Mouse (Mus musculus): ENCODE data around the gene Agk. TPM values are rescaled to one million over a fixed set of nuclear protein-coding genes. Genes with fewer than 3 reads are reported as not detected.

Gene Agk
- polyA plus RNA-seq, 1 experiment from 2014 or later, result 72.2 TPM

DNA sequence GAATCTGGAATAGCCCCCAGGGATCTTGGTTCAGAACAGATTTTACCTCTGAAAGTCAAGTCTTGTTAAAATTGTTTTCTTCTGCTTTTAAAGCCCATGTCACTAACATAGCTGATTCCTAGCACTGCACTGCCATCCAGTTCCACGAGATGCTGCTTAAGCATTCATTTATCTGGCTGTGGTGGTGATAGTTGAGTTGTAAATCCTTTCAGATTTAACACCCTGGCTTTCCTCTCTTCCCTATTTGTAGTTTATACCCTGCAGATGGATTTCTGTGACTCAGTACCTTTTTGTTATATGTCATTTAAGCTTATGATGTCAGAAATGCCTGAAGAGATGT lies 22.8 kb downstream of the Agk start:
- no peak overlapping the region for H3K4me2 ChIP-seq (ENCODE audit: low read depth, low read length)
- H3K36me3 ChIP-seq (ENCODE audit: control insufficient read depth, insufficient read depth, low read length), result no peaks in the 10 kb centered on the region
- H3K27ac ChIP-seq (ENCODE audit: low read depth, low read length), result no peak overlapping the region
- no peaks in the 10 kb centered on the region for H3K9me3 ChIP-seq (ENCODE audit: control insufficient read depth, low read length)
- no peaks in the 10 kb centered on the region for H3K4me1 ChIP-seq (ENCODE audit: control insufficient read depth, insufficient read depth, low read length)
- H3K9ac ChIP-seq (replicated peaks; ENCODE audit: low read depth, low read length), result no peak overlapping the region
- H3K27me3 ChIP-seq (ENCODE audit: control insufficient read depth, insufficient read depth, low read length), result no peaks in the 10 kb centered on the region
- no peak overlapping the region for H3K4me3 ChIP-seq (ENCODE audit: low read depth, low read length)
- ATAC-seq (ENCODE audit: low read depth), result no peak
- WGBS, result 67% methylated on average over 1 of the region's 1 CpGs

DNA sequence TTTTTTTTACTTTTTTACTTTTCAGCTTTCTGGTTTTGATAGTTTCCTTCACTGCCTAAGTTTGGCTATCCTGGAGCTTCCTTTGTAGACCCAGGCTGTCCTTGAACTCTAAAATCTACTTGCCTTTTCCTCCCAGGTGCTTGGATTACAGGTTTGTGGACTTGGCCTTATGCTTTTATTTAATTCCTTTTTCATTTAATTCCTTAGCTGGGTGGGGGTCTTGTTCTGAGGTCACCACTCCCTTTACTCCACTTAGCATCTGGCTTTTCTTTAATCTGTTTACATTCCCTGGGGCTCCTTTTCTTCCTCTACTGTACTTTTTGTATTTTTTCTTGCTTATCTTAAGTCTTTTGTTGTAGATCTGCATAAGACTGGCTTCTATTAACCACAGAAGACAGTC lies 25.1 kb downstream of the Agk start:
- Histone ChIP-seq H3K4me3 (ENCODE audit: low read depth, low read length) (no peak overlapping the region), H3K27me3 (ENCODE audit: control insufficient read depth, insufficient read depth, low read length) (no peaks in the 10 kb centered on the region), H3K9ac (replicated peaks; ENCODE audit: low read depth, low read length) (no peak overlapping the region), H3K4me2 (ENCODE audit: low read depth, low read length) (no peak overlapping the region), H3K9me3 (ENCODE audit: control insufficient read depth, low read length) (no peaks in the 10 kb centered on the region), H3K27ac (ENCODE audit: low read depth, low read length) (no peak overlapping the region), H3K4me1 (ENCODE audit: control insufficient read depth, insufficient read depth, low read length) (no peaks in the 10 kb centered on the region), H3K36me3 (ENCODE audit: control insufficient read depth, insufficient read depth, low read length) (0 out of 2 replicates have a peak, but pooled peaks cover 6% of the 10 kb centered on the region)
- ATAC-seq (ENCODE audit: low read depth), result no peak

DNA sequence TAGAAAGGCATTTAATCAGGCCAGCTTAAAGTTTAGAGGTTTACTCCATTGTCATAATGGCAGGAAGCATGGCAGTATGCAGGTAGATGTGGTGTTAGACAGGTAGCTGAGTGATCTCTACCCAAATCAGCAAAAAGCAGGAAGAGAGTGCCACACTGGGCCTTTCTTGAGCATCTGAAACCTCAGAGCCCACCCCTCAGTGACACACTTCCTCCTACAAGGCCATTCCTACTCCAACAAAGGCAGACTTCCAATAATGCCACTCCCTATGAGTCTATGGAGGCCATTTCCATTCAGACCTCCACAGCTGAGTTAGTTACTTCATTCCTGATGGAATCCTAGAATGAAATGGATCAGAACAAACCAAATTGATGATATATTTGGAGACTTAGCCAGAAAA lies 25.9 kb downstream of the Agk start:
- Histone ChIP-seq H3K9me3 (ENCODE audit: control insufficient read depth, low read length) (no peaks in the 10 kb centered on the region), H3K9ac (replicated peaks; ENCODE audit: low read depth, low read length) (no peak overlapping the region), H3K27ac (ENCODE audit: low read depth, low read length) (no peak overlapping the region), H3K4me3 (ENCODE audit: low read depth, low read length) (no peak overlapping the region), H3K4me1 (ENCODE audit: control insufficient read depth, insufficient read depth, low read length) (no peaks in the 10 kb centered on the region), H3K4me2 (ENCODE audit: low read depth, low read length) (no peak overlapping the region), H3K27me3 (ENCODE audit: control insufficient read depth, insufficient read depth, low read length) (no peaks in the 10 kb centered on the region), H3K36me3 (ENCODE audit: control insufficient read depth, insufficient read depth, low read length) (0 out of 2 replicates have a peak, but pooled peaks cover 6% of the 10 kb centered on the region)
- no peak for ATAC-seq (ENCODE audit: low read depth)

DNA sequence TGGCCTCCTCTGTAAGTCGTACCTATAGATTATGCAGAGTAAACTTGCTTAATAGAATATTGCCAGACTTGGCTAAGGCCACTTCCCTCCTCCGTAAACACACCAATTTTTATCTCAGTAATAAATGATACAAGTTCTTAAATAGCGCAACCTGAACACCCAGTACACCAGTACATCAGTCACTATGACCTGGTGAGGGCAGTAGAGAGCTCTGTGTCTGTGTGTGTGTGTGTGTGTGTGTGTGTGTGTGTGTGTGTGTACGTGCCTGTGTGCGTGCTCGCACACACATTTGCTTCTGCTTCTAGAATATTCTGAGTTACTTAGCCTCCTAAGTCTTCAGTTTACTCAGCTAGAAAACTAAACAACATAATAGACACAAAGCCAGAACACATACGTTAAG lies 28.4 kb downstream of the Agk start:
- Histone ChIP-seq H3K4me2 (ENCODE audit: low read depth, low read length) (no peak overlapping the region), H3K27ac (ENCODE audit: low read depth, low read length) (no peak overlapping the region), H3K4me3 (ENCODE audit: low read depth, low read length) (no peak overlapping the region), H3K4me1 (ENCODE audit: control insufficient read depth, insufficient read depth, low read length) (no peaks in the 10 kb centered on the region), H3K36me3 (ENCODE audit: control insufficient read depth, insufficient read depth, low read length) (0 out of 2 replicates have a peak, but pooled peaks cover 6% of the 10 kb centered on the region), H3K9ac (replicated peaks; ENCODE audit: low read depth, low read length) (no peak overlapping the region), H3K9me3 (ENCODE audit: control insufficient read depth, low read length) (no peaks in the 10 kb centered on the region), H3K27me3 (ENCODE audit: control insufficient read depth, insufficient read depth, low read length) (no peaks in the 10 kb centered on the region)
- ATAC-seq (ENCODE audit: low read depth), result no peak
- WGBS, result 96% methylated on average over 7 of the region's 7 CpGs

DNA sequence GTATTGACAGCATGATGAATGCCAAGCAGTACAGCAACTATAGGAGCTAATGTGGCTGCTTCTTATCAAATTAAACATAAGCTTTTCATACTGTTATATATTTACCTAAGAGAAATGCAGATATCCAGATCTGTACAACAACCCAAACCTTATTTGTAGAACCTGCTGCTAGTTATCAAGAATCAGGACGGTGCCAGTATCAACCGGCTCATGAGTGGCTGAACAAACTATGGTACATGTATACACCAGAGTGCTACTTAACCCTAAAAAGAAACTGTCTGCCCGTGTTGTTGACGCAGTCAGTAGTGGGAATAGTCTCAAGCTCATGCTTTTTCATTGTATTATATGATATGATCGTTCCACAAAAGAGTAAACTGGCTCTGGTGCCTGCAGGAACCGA lies 46.1 kb downstream of the Agk start:
- Histone ChIP-seq H3K4me2 (ENCODE audit: low read depth, low read length) (no peak overlapping the region), H3K4me1 (ENCODE audit: control insufficient read depth, insufficient read depth, low read length) (no peaks in the 10 kb centered on the region), H3K9me3 (ENCODE audit: control insufficient read depth, low read length) (no peaks in the 10 kb centered on the region), H3K9ac (replicated peaks; ENCODE audit: low read depth, low read length) (no peak overlapping the region), H3K27ac (ENCODE audit: low read depth, low read length) (no peak overlapping the region), H3K36me3 (ENCODE audit: control insufficient read depth, insufficient read depth, low read length) (no peaks in the 10 kb centered on the region), H3K4me3 (ENCODE audit: low read depth, low read length) (no peak overlapping the region), H3K27me3 (ENCODE audit: control insufficient read depth, insufficient read depth, low read length) (no peaks in the 10 kb centered on the region)
- no peak for ATAC-seq (ENCODE audit: low read depth)
- 96% methylated on average over 6 of the region's 6 CpGs for WGBS

DNA sequence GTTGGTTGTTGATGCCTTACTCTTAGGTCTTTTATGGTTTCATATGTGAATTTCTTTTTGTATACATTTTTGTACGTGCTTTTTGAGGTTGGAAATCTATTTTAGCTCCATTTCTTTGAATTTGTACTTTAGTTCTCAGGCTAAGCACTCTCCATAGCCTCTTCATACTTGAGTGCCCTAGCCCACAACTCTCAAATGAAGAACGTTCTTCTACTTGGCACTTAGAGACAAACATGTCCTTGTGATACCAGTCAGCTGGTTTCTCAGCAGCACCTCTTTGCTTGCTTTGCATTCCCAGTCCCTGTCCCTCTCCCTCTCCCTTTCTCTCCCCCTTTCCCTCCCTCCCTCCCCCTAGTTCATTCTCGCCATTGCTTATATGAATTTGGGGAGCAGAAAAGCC lies 55.2 kb downstream of the Agk start:
- Histone ChIP-seq H3K27me3 (ENCODE audit: control insufficient read depth, insufficient read depth, low read length) (no peaks in the 10 kb centered on the region), H3K36me3 (ENCODE audit: control insufficient read depth, insufficient read depth, low read length) (no peaks in the 10 kb centered on the region), H3K9ac (replicated peaks; ENCODE audit: low read depth, low read length) (no peak overlapping the region), H3K9me3 (ENCODE audit: control insufficient read depth, low read length) (no peaks in the 10 kb centered on the region), H3K4me2 (ENCODE audit: low read depth, low read length) (no peak overlapping the region), H3K27ac (ENCODE audit: low read depth, low read length) (no peak overlapping the region), H3K4me3 (ENCODE audit: low read depth, low read length) (no peak overlapping the region), H3K4me1 (ENCODE audit: control insufficient read depth, insufficient read depth, low read length) (no peaks in the 10 kb centered on the region)
- WGBS, result 96% methylated on average over 3 of the region's 3 CpGs
- ATAC-seq (ENCODE audit: low read depth), result no peak

DNA sequence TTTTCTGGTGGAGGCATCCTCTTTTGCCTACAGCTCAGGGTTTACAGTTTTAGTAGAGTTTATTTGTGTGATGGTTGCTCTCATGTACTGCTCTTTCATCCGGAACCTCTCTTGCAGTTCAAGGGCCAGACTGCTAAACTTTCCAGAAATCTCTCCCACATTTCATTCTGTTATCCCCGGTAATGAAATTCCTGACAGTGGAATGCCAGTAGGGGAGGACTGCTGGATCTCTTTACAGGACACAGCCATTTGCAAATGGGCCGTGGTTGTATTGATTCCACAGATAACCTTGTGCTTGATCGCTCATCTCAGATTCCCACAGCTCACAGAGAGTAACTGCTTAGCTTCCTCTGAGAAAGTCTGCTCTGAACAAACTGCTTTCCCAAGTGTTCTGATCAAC lies 56.9 kb downstream of the Agk start:
- no peak for ATAC-seq (ENCODE audit: low read depth)
- no peaks in the 10 kb centered on the region for H3K9me3 ChIP-seq (ENCODE audit: control insufficient read depth, low read length)
- no peaks in the 10 kb centered on the region for H3K27me3 ChIP-seq (ENCODE audit: control insufficient read depth, insufficient read depth, low read length)
- H3K4me2 ChIP-seq (ENCODE audit: low read depth, low read length), result no peak overlapping the region
- H3K36me3 ChIP-seq (ENCODE audit: control insufficient read depth, insufficient read depth, low read length), result no peaks in the 10 kb centered on the region
- H3K4me1 ChIP-seq (ENCODE audit: control insufficient read depth, insufficient read depth, low read length), result no peaks in the 10 kb centered on the region
- H3K4me3 ChIP-seq (ENCODE audit: low read depth, low read length), result no peak overlapping the region
- no peak overlapping the region for H3K9ac ChIP-seq (replicated peaks; ENCODE audit: low read depth, low read length)
- H3K27ac ChIP-seq (ENCODE audit: low read depth, low read length), result no peak overlapping the region
- 84% methylated on average over 4 of the region's 4 CpGs for WGBS

DNA sequence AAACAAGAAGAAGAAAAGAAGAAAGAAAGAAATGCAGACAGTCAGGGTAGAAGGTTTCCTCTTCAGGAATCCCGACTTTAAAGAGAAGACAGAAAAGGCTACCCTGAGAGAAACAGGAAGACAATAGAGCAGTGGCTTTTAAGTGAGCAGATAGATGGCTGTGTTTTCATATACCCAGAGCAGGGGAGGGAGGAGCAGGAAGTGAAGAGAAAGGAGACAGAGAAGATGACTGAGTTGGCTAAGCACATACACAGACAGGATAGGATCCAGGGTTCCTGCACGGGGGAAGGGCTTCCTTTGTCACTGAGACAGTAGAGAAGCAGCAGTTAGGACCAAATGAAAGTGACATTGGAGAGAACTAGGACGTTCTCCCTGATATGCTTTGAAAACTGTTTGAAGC lies 60.7 kb downstream of the Agk start:
- H3K27ac ChIP-seq (ENCODE audit: low read depth, low read length), result no peak overlapping the region
- no peaks in the 10 kb centered on the region for H3K9me3 ChIP-seq (ENCODE audit: control insufficient read depth, low read length)
- no peak overlapping the region for H3K9ac ChIP-seq (replicated peaks; ENCODE audit: low read depth, low read length)
- no peaks in the 10 kb centered on the region for H3K4me1 ChIP-seq (ENCODE audit: control insufficient read depth, insufficient read depth, low read length)
- H3K27me3 ChIP-seq (ENCODE audit: control insufficient read depth, insufficient read depth, low read length), result no peaks in the 10 kb centered on the region
- no peak for ATAC-seq (ENCODE audit: low read depth)
- 56% methylated on average over 3 of the region's 3 CpGs for WGBS
- no peak overlapping the region for H3K4me3 ChIP-seq (ENCODE audit: low read depth, low read length)
- no peak overlapping the region for H3K4me2 ChIP-seq (ENCODE audit: low read depth, low read length)
- no peaks in the 10 kb centered on the region for H3K36me3 ChIP-seq (ENCODE audit: control insufficient read depth, insufficient read depth, low read length)

DNA sequence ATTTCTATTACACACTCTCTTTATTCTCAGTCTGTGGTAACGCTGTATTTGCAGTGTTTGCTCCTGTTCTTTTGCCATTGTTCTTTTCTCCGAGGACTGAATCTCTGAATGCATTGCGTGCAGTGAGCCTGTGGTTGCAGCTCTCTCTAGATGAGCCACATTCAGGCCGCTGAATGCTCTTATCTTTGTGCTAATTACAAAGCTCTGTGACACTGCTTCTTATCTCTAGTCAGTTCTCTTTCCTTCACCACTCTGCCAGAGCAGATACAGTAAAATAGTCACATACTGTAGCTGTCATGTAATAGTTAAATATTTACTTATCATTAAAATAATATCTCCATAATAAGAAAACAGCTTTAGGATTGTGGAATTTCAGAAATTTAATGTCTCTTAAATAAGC lies 63.7 kb downstream of the Agk start:
- no peak for ATAC-seq (ENCODE audit: low read depth)
- no peaks in the 10 kb centered on the region for H3K9me3 ChIP-seq (ENCODE audit: control insufficient read depth, low read length)
- no peak overlapping the region for H3K9ac ChIP-seq (replicated peaks; ENCODE audit: low read depth, low read length)
- H3K4me2 ChIP-seq (ENCODE audit: low read depth, low read length), result no peak overlapping the region
- no peaks in the 10 kb centered on the region for H3K4me1 ChIP-seq (ENCODE audit: control insufficient read depth, insufficient read depth, low read length)
- WGBS, result 72% methylated on average over 4 of the region's 4 CpGs
- H3K27ac ChIP-seq (ENCODE audit: low read depth, low read length), result no peak overlapping the region
- H3K4me3 ChIP-seq (ENCODE audit: low read depth, low read length), result no peak overlapping the region
- H3K36me3 ChIP-seq (ENCODE audit: control insufficient read depth, insufficient read depth, low read length), result no peaks in the 10 kb centered on the region
- H3K27me3 ChIP-seq (ENCODE audit: control insufficient read depth, insufficient read depth, low read length), result no peaks in the 10 kb centered on the region

DNA sequence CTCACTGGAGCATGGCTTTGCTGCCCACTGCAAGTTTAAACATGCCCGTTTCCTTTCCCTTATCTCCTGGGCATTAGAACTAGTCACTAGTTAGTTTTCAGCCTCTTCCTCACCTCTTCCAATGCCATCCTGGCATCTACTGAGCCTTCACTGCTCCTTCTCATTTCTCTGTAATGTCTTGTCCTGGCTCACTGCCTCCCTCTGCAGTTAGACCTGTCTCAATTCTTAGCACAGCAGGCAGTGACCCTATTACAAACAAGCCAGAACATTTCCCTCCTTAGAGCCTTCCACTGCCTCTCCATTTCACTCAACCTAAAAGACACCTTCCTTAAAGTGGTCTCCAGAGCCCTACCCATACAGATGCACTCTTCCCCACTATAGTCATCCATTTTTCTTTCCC lies 66.0 kb downstream of the Agk start:
- whole genome bisulfite sequencing, result 89% methylated on average over 1 of the region's 1 CpGs
- no peak for ATAC-seq (ENCODE audit: low read depth)

More for the DNA sequence above, 66.0 kb downstream of the Agk start:
- Histone ChIP-seq H3K9ac (replicated peaks; ENCODE audit: low read depth, low read length) (no peak overlapping the region), H3K27ac (ENCODE audit: low read depth, low read length) (no peak overlapping the region), H3K4me3 (ENCODE audit: low read depth, low read length) (no peak overlapping the region), H3K4me1 (ENCODE audit: control insufficient read depth, insufficient read depth, low read length) (no peaks in the 10 kb centered on the region), H3K9me3 (ENCODE audit: control insufficient read depth, low read length) (no peaks in the 10 kb centered on the region), H3K36me3 (ENCODE audit: control insufficient read depth, insufficient read depth, low read length) (no peaks in the 10 kb centered on the region), H3K27me3 (ENCODE audit: control insufficient read depth, insufficient read depth, low read length) (no peaks in the 10 kb centered on the region), H3K4me2 (ENCODE audit: low read depth, low read length) (no peak overlapping the region)
